ENCODE assay signal across 10 mouse cellular contexts in genomic region chr2:157027106-157028008, GRCm38 (mm10). TPM values are rescaled to one million over a fixed set of nuclear protein-coding genes. Genes with fewer than 3 reads are reported as not detected.
DNase-seq lines count a peak whose midpoint lies in the region; ATAC-seq and TF ChIP-seq lines count a peak whose summit lies in the region.
"Had no signal": no experiment of that assay in that cellular context is flagged by ENCODE, and none has a peak within 500 bp of the region (broad histone marks: within the 10 kb centered on the region; RNA-seq: fewer than 3 reads in every experiment).

No protein-coding gene starts in this region.

- peaks cover 97% of the 10 kb centered on the region for H3K36me3 ChIP-seq in kidney, embryonic 15.5 days
- peaks cover 92% of the 10 kb centered on the region for H3K36me3 ChIP-seq in heart, postnatal 0 days (replicated peaks; ENCODE audit: control insufficient read depth, insufficient read depth, low read length)
- peaks cover 30% of the 10 kb centered on the region for H3K36me3 ChIP-seq in liver, embryonic 16.5 days (ENCODE audit: control insufficient read depth, insufficient read depth)

- ATAC-seq in kidney, embryonic 15.5 days (replicated peaks; ENCODE audit: low FRiP score), result 0 out of 2 replicates have a peak, but pooled peaks have one; percentile 41
- peak; percentile 73 for ATAC-seq in heart, postnatal 0 days (ENCODE audit: insufficient read depth, low read depth)
- ATAC-seq in liver, embryonic 16.5 days (ENCODE audit: low read depth), result peak; percentile 87

- peaks cover 10% of the 10 kb centered on the region; the same call in 1 of the 2 replicates for H3K9me3 ChIP-seq in kidney, embryonic 15.5 days (replicated peaks)
- no peaks in the 10 kb centered on the region for H3K9me3 ChIP-seq in heart, postnatal 0 days (replicated peaks; ENCODE audit: control insufficient read depth, low read length)
- peaks cover 6% of the 10 kb centered on the region for H3K9me3 ChIP-seq in liver, embryonic 16.5 days (replicated peaks; ENCODE audit: control insufficient read depth, low read length)

- H3K9ac ChIP-seq in kidney, embryonic 15.5 days, result no peak overlapping the region
- no peak overlapping the region for H3K9ac ChIP-seq in heart, postnatal 0 days (replicated peaks; ENCODE audit: low read depth, low read length)
- H3K9ac ChIP-seq in liver, embryonic 16.5 days (ENCODE audit: low read depth, low read length), result peak overlapping the region; percentile 60

- H3K27ac ChIP-seq in kidney, embryonic 15.5 days, result no peak overlapping the region
- H3K27ac ChIP-seq in heart, postnatal 0 days (ENCODE audit: low read depth), result peak overlapping the region; percentile 49
- peak overlapping the region; percentile 89 for H3K27ac ChIP-seq in liver, embryonic 16.5 days (ENCODE audit: low read length)
- H3K27ac ChIP-seq: macrophage had no signal

- H3K4me2 ChIP-seq in kidney, embryonic 15.5 days, result no peak overlapping the region
- no peak overlapping the region for H3K4me2 ChIP-seq in heart, postnatal 0 days (ENCODE audit: low read depth, low read length)
- H3K4me2 ChIP-seq in liver, embryonic 16.5 days (ENCODE audit: low read depth, low read length), result peak overlapping the region; percentile 82

- WGBS in kidney, embryonic 15.5 days, result 89% methylated on average over 21 of the region's 21 CpGs
- 53% methylated on average over 21 of the region's 21 CpGs for WGBS in heart, postnatal 0 days
- WGBS in liver, embryonic 16.5 days (ENCODE audit: insufficient replicate concordance), result 24% methylated on average over 21 of the region's 21 CpGs

- no peaks in the 10 kb centered on the region for H3K4me1 ChIP-seq in kidney, embryonic 15.5 days
- no peaks in the 10 kb centered on the region for H3K4me1 ChIP-seq in heart, postnatal 0 days (ENCODE audit: control insufficient read depth, insufficient read depth)
- peaks cover 31% of the 10 kb centered on the region for H3K4me1 ChIP-seq in liver, embryonic 16.5 days (ENCODE audit: control insufficient read depth, low read depth, low read length)

- no peak overlapping the region for H3K4me3 ChIP-seq in kidney, embryonic 15.5 days (replicated peaks)
- no peak overlapping the region for H3K4me3 ChIP-seq in heart, postnatal 0 days (ENCODE audit: low read depth, low read length)
- peak overlapping the region; percentile 61 for H3K4me3 ChIP-seq in liver, embryonic 16.5 days (ENCODE audit: low read depth, low read length)

- no peak for DNase-seq in kidney, postnatal 36 days
- DNase-seq in cerebellum, adult 9-10 months, result peak; percentile 86
- peak; percentile 86 for DNase-seq in heart, postnatal 0 days (ENCODE audit: low spot score)
- DNase-seq in embryo, embryonic 10 days (ENCODE audit: low spot score), result no peak
- no peak for DNase-seq in ovary, postnatal 36 days (ENCODE audit: low spot score)
- DNase-seq in natural killer cell, adult 2 months (ENCODE audit: low spot score in 2 of 2), result no peak

- TF ChIP-seq CTCF in heart, postnatal 0 days (IDR thresholded peaks at IDR 0.05; ENCODE audit: low read depth), result peak; percentile 25; the same call in 1 of the 2 replicates

- H3K27me3 ChIP-seq in kidney, embryonic 15.5 days, result no peaks in the 10 kb centered on the region
- no peaks in the 10 kb centered on the region for H3K27me3 ChIP-seq in heart, postnatal 0 days (ENCODE audit: control insufficient read depth, insufficient read depth, low read length)
- no peaks in the 10 kb centered on the region for H3K27me3 ChIP-seq in liver, embryonic 16.5 days (ENCODE audit: control insufficient read depth, insufficient read depth, low read depth, low read length)

- no peak for TF ChIP-seq EP300 in heart, postnatal 0 days (IDR thresholded peaks at IDR 0.05; ENCODE audit: low read depth)

RNA-seq across cellular contexts. Expression of gene Dsn1, which starts 20.4 kb away (rescaled TPM):
- 37.6 and 39.6 TPM in 2 replicates for polyA plus RNA-seq in kidney, embryonic 15.5 days (2015; fragmentation: Nextera tagmentation; extraction: Ambion mirVana)
- 28.2 and 47.4 TPM in 2 replicates for total RNA-seq in heart, postnatal 0 days (2014; rRNA removed; ENCODE audit: low replicate concordance)
- polyA plus RNA-seq in heart, postnatal 0 days (2015; fragmentation: Nextera tagmentation; extraction: Ambion mirVana), result 13.8 TPM in 2 replicates
- 26.7 and 28.0 TPM in 2 replicates for polyA plus RNA-seq in liver, embryonic 16.5 days (2015; fragmentation: Nextera tagmentation; extraction: Ambion mirVana)

RNA-seq across cellular contexts. Expression of gene Ndrg3, which starts 35.5 kb away (rescaled TPM):
- polyA plus RNA-seq in kidney, embryonic 15.5 days (2015; fragmentation: Nextera tagmentation; extraction: Ambion mirVana), result 46.9 and 49.8 TPM in 2 replicates
- total RNA-seq in heart, postnatal 0 days (2014; rRNA removed; ENCODE audit: low replicate concordance), result 21.9 and 27.2 TPM in 2 replicates
- polyA plus RNA-seq in heart, postnatal 0 days (2015; fragmentation: Nextera tagmentation; extraction: Ambion mirVana), result 16.2 and 17.1 TPM in 2 replicates
- 30.8 and 32.6 TPM in 2 replicates for polyA plus RNA-seq in liver, embryonic 16.5 days (2015; fragmentation: Nextera tagmentation; extraction: Ambion mirVana)

RNA-seq across cellular contexts. Expression of gene Soga1, which starts 51.7 kb away (rescaled TPM):
- polyA plus RNA-seq in kidney, embryonic 15.5 days (2015; fragmentation: Nextera tagmentation; extraction: Ambion mirVana), result 3.5 and 4.2 TPM in 2 replicates
- 21.0 and 48.5 TPM in 2 replicates for total RNA-seq in heart, postnatal 0 days (2014; rRNA removed; ENCODE audit: low replicate concordance)
- 1.0 and 1.1 TPM in 2 replicates for polyA plus RNA-seq in heart, postnatal 0 days (2015; fragmentation: Nextera tagmentation; extraction: Ambion mirVana)
- 1.4 and 1.8 TPM in 2 replicates for polyA plus RNA-seq in liver, embryonic 16.5 days (2015; fragmentation: Nextera tagmentation; extraction: Ambion mirVana)

RNA-seq across cellular contexts. Expression of gene Tldc2, which starts 59.5 kb away (rescaled TPM):
- polyA plus RNA-seq in kidney, embryonic 15.5 days (2015; fragmentation: Nextera tagmentation; extraction: Ambion mirVana), result 0.27 TPM in 1 of 2 replicates, not detected in the other
- not detected in 2 replicates for total RNA-seq in heart, postnatal 0 days (2014; rRNA removed; ENCODE audit: low replicate concordance)
- polyA plus RNA-seq in heart, postnatal 0 days (2015; fragmentation: Nextera tagmentation; extraction: Ambion mirVana), result not detected in 2 replicates
- polyA plus RNA-seq in liver, embryonic 16.5 days (2015; fragmentation: Nextera tagmentation; extraction: Ambion mirVana), result not detected in 2 replicates
- polyA plus RNA-seq: macrophage; testis, adult 2 months had no signal

Comparison
In these comparisons a context has a peak if more than half of its experiments do, and no peak if none do; other contexts are left out.
1. DNase-seq: peak in cerebellum, adult 9-10 months (single experiment) and heart, postnatal 0 days (single experiment); none in kidney, postnatal 36 days (0 of 2), embryo, embryonic 10 days (single experiment), ovary, postnatal 36 days (single experiment) and natural killer cell, adult 2 months (0 of 2).
2. Peak in every context shown above with its lines, with median percentiles within 50 percentile points of each other: ATAC-seq.